Mouse (Mus musculus): ENCODE measurements around the gene Ttpal. TPM values are rescaled to one million over a fixed set of nuclear protein-coding genes. Genes with fewer than 3 reads are reported as not detected.

The Ttpal gene
- polyA plus RNA-seq, 1 experiment from 2014 or later, result 35.7 TPM

GRCm38 (mm10) chr2:163564646-163565045 lies 37.5 kb upstream of the Ttpal start:
- Histone ChIP-seq H3K9me3 (ENCODE audit: low read length) (no peaks in the 10 kb centered on the region), H3K4me3 (ENCODE audit: low read length) (no peak overlapping the region), H3K9ac (replicated peaks; ENCODE audit: low read length) (no peak overlapping the region), H3K4me1 (ENCODE audit: insufficient read depth, low read length) (peaks cover 4% of the 10 kb centered on the region; the same call in 1 of the 2 replicates), H3K36me3 (ENCODE audit: insufficient read depth, low read length) (no peaks in the 10 kb centered on the region), H3K27me3 (ENCODE audit: insufficient read depth, low read length) (no peaks in the 10 kb centered on the region), H3K27ac (ENCODE audit: low read length) (no peak overlapping the region), H3K4me2 (replicated peaks; ENCODE audit: low read depth, low read length) (no peak overlapping the region)
- 14% methylated on average over 8 of the region's 8 CpGs for WGBS
- no peak for ATAC-seq (ENCODE audit: low FRiP score, low TSS enrichment)

- Histone ChIP-seq H3K4me2 (replicated peaks; ENCODE audit: low read depth, low read length) (no peak overlapping the region), H3K36me3 (ENCODE audit: insufficient read depth, low read length) (no peaks in the 10 kb centered on the region), H3K4me1 (ENCODE audit: insufficient read depth, low read length) (no peaks in the 10 kb centered on the region), H3K9ac (replicated peaks; ENCODE audit: low read length) (no peak overlapping the region), H3K27me3 (ENCODE audit: insufficient read depth, low read length) (no peaks in the 10 kb centered on the region), H3K4me3 (ENCODE audit: low read length) (no peak overlapping the region), H3K27ac (ENCODE audit: low read length) (no peak overlapping the region), H3K9me3 (ENCODE audit: low read length) (no peaks in the 10 kb centered on the region)
- 75% methylated on average over 3 of the region's 3 CpGs for WGBS
- ATAC-seq (ENCODE audit: low FRiP score, low TSS enrichment), result no peak
Measured at GRCm38 (mm10) chr2:163574321-163574720, 27.8 kb upstream of the Ttpal start.

DNA sequence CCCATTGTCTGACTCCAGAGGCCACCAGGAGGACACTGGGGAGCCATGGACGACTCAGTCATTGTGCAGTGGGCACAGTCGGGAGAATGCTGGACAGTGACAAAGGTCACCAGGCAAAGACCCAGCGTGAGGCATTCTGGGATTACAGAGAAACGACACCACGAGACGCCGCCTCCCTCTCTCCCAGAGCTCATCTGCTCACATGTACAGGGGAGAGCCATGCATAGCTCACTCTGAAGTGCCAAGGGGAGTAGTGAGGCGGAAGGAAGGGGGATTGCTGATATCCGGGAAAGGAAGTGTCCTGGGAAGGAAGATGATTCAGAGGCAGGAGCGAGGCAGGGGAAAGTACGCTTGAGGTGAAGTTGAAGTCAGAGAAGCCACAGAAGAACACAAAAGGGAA lies 26.9 kb upstream of the Ttpal start:
- Histone ChIP-seq H3K4me3 (ENCODE audit: low read length) (no peak overlapping the region), H3K9me3 (ENCODE audit: low read length) (no peaks in the 10 kb centered on the region), H3K9ac (replicated peaks; ENCODE audit: low read length) (no peak overlapping the region), H3K36me3 (ENCODE audit: insufficient read depth, low read length) (no peaks in the 10 kb centered on the region), H3K4me1 (ENCODE audit: insufficient read depth, low read length) (no peaks in the 10 kb centered on the region), H3K27ac (ENCODE audit: low read length) (no peak overlapping the region), H3K4me2 (replicated peaks; ENCODE audit: low read depth, low read length) (no peak overlapping the region), H3K27me3 (ENCODE audit: insufficient read depth, low read length) (no peaks in the 10 kb centered on the region)
- ATAC-seq (ENCODE audit: low FRiP score, low TSS enrichment), result no peak
- 41% methylated on average over 11 of the region's 11 CpGs for WGBS

- Histone ChIP-seq H3K9me3 (ENCODE audit: low read length) (no peaks in the 10 kb centered on the region), H3K36me3 (ENCODE audit: insufficient read depth, low read length) (no peaks in the 10 kb centered on the region), H3K27ac (ENCODE audit: low read length) (no peak overlapping the region), H3K9ac (replicated peaks; ENCODE audit: low read length) (no peak overlapping the region), H3K27me3 (ENCODE audit: insufficient read depth, low read length) (no peaks in the 10 kb centered on the region), H3K4me1 (ENCODE audit: insufficient read depth, low read length) (no peaks in the 10 kb centered on the region), H3K4me3 (ENCODE audit: low read length) (no peak overlapping the region), H3K4me2 (replicated peaks; ENCODE audit: low read depth, low read length) (no peak overlapping the region)
- no peak for ATAC-seq (ENCODE audit: low FRiP score, low TSS enrichment)
- WGBS, result 83% methylated on average over 2 of the region's 2 CpGs
Measured at GRCm38 (mm10) chr2:163577986-163578385, 24.1 kb upstream of the Ttpal start.

DNA sequence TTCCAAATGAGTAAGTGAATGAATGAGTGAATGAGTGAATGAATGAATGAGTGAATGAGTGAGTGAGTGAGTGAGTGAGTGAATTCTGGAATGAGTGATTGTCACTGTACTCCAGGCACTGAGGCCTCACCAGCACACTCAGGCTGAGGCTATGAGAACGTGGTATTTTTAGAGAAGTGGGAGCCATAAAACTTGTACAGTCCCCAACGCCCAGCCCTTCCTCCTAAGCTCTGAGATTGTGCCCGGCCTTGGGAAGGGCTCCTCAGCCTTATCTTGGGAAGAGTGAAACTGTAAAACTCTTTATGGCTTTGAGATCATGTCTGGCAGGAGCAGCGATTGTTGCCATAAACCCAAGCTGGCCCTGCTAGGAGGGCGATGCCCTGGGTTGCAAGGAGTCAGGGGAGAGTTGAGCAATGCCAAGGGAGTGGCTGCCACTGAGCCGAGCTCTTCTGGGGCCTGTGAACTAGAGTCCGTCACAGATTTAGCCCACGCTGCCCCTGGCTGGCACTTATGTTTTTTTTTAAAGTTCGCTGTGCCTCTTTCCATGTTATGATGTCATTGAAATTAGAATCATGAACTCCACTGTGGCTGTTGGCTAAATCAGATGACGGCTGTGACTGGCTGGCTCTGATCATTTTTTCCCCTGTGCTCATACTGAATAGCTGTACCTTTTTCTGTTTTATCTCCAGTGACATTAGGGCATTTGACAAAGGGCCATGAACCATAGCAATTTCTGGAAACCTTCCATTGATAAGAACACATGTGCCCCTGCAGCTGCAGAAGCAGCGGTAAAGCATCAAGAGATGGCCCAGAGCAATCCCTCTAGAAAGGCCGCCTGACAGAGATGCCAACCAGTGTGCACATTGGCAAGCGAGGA lies 21.8 kb upstream of the Ttpal start:
- Histone ChIP-seq H3K4me3 (ENCODE audit: low read length) (no peak overlapping the region), H3K27me3 (ENCODE audit: insufficient read depth, low read length) (no peaks in the 10 kb centered on the region), H3K4me2 (replicated peaks; ENCODE audit: low read depth, low read length) (no peak overlapping the region), H3K4me1 (ENCODE audit: insufficient read depth, low read length) (no peaks in the 10 kb centered on the region), H3K27ac (ENCODE audit: low read length) (no peak overlapping the region), H3K9me3 (ENCODE audit: low read length) (no peaks in the 10 kb centered on the region), H3K9ac (replicated peaks; ENCODE audit: low read length) (no peak overlapping the region), H3K36me3 (ENCODE audit: insufficient read depth, low read length) (no peaks in the 10 kb centered on the region)
- WGBS, result 71% methylated on average over 13 of the region's 13 CpGs
- ATAC-seq (ENCODE audit: low FRiP score, low TSS enrichment), result no peak

GRCm38 (mm10) chr2:163583226-163584087 lies 18.7 kb upstream of the Ttpal start:
- Histone ChIP-seq H3K9ac (replicated peaks; ENCODE audit: low read length) (no peak overlapping the region), H3K27ac (ENCODE audit: low read length) (no peak overlapping the region), H3K9me3 (ENCODE audit: low read length) (no peaks in the 10 kb centered on the region), H3K36me3 (ENCODE audit: insufficient read depth, low read length) (no peaks in the 10 kb centered on the region), H3K4me3 (ENCODE audit: low read length) (no peak overlapping the region), H3K27me3 (ENCODE audit: insufficient read depth, low read length) (no peaks in the 10 kb centered on the region), H3K4me2 (replicated peaks; ENCODE audit: low read depth, low read length) (no peak overlapping the region), H3K4me1 (ENCODE audit: insufficient read depth, low read length) (no peaks in the 10 kb centered on the region)
- WGBS, result 93% methylated on average over 10 of the region's 10 CpGs
- ATAC-seq (ENCODE audit: low FRiP score, low TSS enrichment), result no peak

DNA sequence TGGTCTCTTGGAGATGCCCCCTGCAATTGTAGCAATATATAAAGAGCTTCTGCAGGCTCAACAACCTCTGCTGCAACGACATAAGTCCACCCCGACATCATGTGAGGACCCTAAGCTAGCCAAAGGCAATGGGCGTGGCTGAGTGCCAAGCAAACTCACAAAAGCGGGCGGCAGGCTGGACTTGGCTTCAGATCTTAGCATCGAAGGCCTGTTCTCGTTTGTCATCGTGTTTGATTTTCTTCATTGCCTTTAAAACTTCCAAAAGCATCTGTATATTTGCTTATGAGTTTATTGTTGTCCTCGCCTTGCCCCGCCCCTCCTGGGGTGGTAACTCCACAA lies 18.1 kb upstream of the Ttpal start:
- WGBS, result 85% methylated on average over 10 of the region's 10 CpGs
- Histone ChIP-seq H3K36me3 (ENCODE audit: insufficient read depth, low read length) (no peaks in the 10 kb centered on the region), H3K27me3 (ENCODE audit: insufficient read depth, low read length) (no peaks in the 10 kb centered on the region), H3K4me1 (ENCODE audit: insufficient read depth, low read length) (no peaks in the 10 kb centered on the region), H3K27ac (ENCODE audit: low read length) (no peak overlapping the region), H3K9ac (replicated peaks; ENCODE audit: low read length) (no peak overlapping the region), H3K4me2 (replicated peaks; ENCODE audit: low read depth, low read length) (no peak overlapping the region), H3K4me3 (ENCODE audit: low read length) (no peak overlapping the region), H3K9me3 (ENCODE audit: low read length) (no peaks in the 10 kb centered on the region)
- ATAC-seq (ENCODE audit: low FRiP score, low TSS enrichment), result no peak

- H3K27me3 ChIP-seq (ENCODE audit: insufficient read depth, low read length), result no peaks in the 10 kb centered on the region
- no peak overlapping the region for H3K4me2 ChIP-seq (replicated peaks; ENCODE audit: low read depth, low read length)
- no peaks in the 10 kb centered on the region for H3K4me1 ChIP-seq (ENCODE audit: insufficient read depth, low read length)
- H3K9ac ChIP-seq (replicated peaks; ENCODE audit: low read length), result no peak overlapping the region
- H3K27ac ChIP-seq (ENCODE audit: low read length), result no peak overlapping the region
- no peaks in the 10 kb centered on the region for H3K9me3 ChIP-seq (ENCODE audit: low read length)
- ATAC-seq (ENCODE audit: low FRiP score, low TSS enrichment), result no peak
- WGBS, result 50% methylated on average over 19 of the region's 19 CpGs
- H3K4me3 ChIP-seq (ENCODE audit: low read length), result no peak overlapping the region
- no peaks in the 10 kb centered on the region for H3K36me3 ChIP-seq (ENCODE audit: insufficient read depth, low read length)
Measured at GRCm38 (mm10) chr2:163586384-163587261, 15.5 kb upstream of the Ttpal start.

- Histone ChIP-seq H3K9me3 (ENCODE audit: low read length) (no peaks in the 10 kb centered on the region), H3K9ac (replicated peaks; ENCODE audit: low read length) (no peak overlapping the region), H3K4me3 (ENCODE audit: low read length) (no peak overlapping the region), H3K4me2 (replicated peaks; ENCODE audit: low read depth, low read length) (no peak overlapping the region), H3K27me3 (ENCODE audit: insufficient read depth, low read length) (no peaks in the 10 kb centered on the region), H3K27ac (ENCODE audit: low read length) (no peak overlapping the region), H3K4me1 (ENCODE audit: insufficient read depth, low read length) (no peaks in the 10 kb centered on the region), H3K36me3 (ENCODE audit: insufficient read depth, low read length) (no peaks in the 10 kb centered on the region)
- no peak for ATAC-seq (ENCODE audit: low FRiP score, low TSS enrichment)
- WGBS, result 67% methylated on average over 5 of the region's 5 CpGs
Measured at GRCm38 (mm10) chr2:163587506-163587905, 14.6 kb upstream of the Ttpal start.

All from kidney, embryonic 16.5 days (tissue).